Mouse (Mus musculus) embryonic stem cell, embryonic (primary cell): ENCODE measurements around the gene Mybpc2.

ENCODE experiments used
- CTCF ChIA-PET, 4 experiments: fragments of 300-600 bp in 2 of 4; fragments of 350-600 bp in 2 of 4; sonication (Branson Sonifier 250); formaldehyde crosslinking; loops; one replicate each; lab custom pipeline; 2022; ENCODE audit warnings: inconsistent platforms in 2 of 4; lab: Charles Lee
- POLR2A ChIA-PET, 4 experiments: fragments of 300-600 bp in 2 of 4; fragments of 350-600 bp in 2 of 4; sonication (Branson Sonifier 250); formaldehyde crosslinking; loops; one replicate each; lab custom pipeline; 2022; ENCODE audit warnings: antibody characterized with exemption in 4 of 4, inconsistent platforms in 1 of 4; lab: Charles Lee

Gene Mybpc2

DNA sequence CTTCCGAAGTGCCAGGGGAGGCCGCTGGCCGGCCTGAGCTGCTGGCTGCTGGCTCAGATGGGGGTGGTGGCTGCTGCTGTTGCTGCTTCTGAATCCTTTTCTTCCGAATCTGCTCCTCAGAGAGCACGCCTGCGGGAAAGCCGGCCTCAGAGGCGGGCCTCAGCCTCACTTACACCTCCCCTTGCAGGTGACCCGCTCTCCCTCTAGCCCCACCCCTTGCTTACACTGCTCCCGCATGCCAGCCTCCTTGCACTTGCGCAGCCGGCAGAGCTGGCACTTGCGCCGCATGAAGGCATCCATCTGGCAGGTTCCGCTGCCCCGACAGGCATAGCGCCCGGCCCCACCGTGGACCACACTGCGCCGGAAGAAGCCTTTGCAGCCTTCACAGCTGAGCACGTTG is 27.3 kb upstream of the Mybpc2 start:
- ChIA-PET CTCF (interaction anchor here in 3 of 4 experiments (0.5 to 1.7 kb wide), 8 partner anchors 9 to 55 kb away, joined by 3 to 6 read pairs (median 3); partner anchors contain the start of genes Emc10 (in 1 of the 3) and Fam71e1 (in 1 of the 3)), POLR2A (interaction anchor here in 2 of 4 experiments (0.9 to 4.2 kb wide), 16 partner anchors 9 to 298 kb away, joined by 3 to 23 read pairs (median 4); partner anchors contain the start of genes Atf5 (in 1 of the 2), Emc10 (in 1 of the 2), Fam71e1 (in 1 of the 2) and Il4i1 (in 1 of the 2))

DNA sequence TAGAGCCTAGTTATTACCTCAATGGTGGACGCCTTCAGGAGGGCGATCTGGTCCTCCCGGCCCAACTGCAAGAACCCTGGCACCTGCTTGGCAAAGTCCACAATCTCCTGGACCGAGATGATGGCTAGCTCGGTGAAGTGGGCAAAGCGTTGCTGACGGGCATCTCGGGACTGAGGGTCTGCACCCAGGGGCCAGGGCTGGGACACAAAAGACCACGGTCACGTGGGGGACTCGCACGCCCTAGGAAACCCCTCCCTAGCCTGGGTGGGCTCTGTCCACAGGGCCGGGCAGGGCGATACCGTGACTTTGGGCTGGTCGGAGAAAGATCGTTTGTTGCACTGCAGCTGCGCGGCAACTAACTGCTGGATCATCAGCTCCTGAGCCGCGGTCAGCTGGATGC is 26.8 kb upstream of the Mybpc2 start:
- CTCF ChIA-PET, result interaction anchor here in 3 of 4 experiments (0.8 to 1.7 kb wide), 5 partner anchors 9 to 55 kb away, joined by 3 to 6 read pairs (median 3); partner anchors contain the start of genes Emc10 (in 1 of the 3) and Fam71e1 (in 1 of the 3)
- POLR2A ChIA-PET, result interaction anchor here in 2 of 4 experiments (0.9 to 4.2 kb wide), 11 partner anchors 9 to 157 kb away, joined by 3 to 23 read pairs (median 4); partner anchors contain the start of gene Kcnc3 (in 1 of the 2)

GRCm38 (mm10) chr7:44550409-44550678 is 25.9 kb upstream of the Mybpc2 start:
- CTCF ChIA-PET, result interaction anchor here in 1 of 4 experiments (5.6 kb wide), 1 partner anchor 23 kb away, joined by 71 read pairs; no protein-coding TSS in a partner anchor

GRCm38 (mm10) chr7:44549621-44550408 is 25.4 kb upstream of the Mybpc2 start:
- ChIA-PET POLR2A (interaction anchor here in 3 of 4 experiments (0.6 to 5.3 kb wide), 9 partner anchors 11 to 267 kb away, joined by 3 to 48 read pairs (median 4); partner anchors contain the start of genes Atf5 (in 1 of the 3), Il4i1 (in 1 of the 3), Kcnc3 (in 1 of the 3) and Nup62 (in 1 of the 3)), CTCF (interaction anchor here in 2 of 4 experiments (1.4 to 5.6 kb wide), 4 partner anchors 22 to 98 kb away, joined by 4 to 71 read pairs (median 10); no protein-coding TSS in a partner anchor)

More at GRCm38 (mm10) chr7:44550409-44550678, 25.9 kb upstream of the Mybpc2 start:
- POLR2A ChIA-PET, result interaction anchor here in 2 of 4 experiments (0.6 to 5.3 kb wide), 4 partner anchors 13 to 40 kb away, joined by 3 to 48 read pairs (median 12); partner anchors contain the start of gene Kcnc3 (in 1 of the 2)

- ChIA-PET POLR2A (interaction anchor here (0.6 to 5.3 kb wide), 58 partner anchors 8 to 469 kb away, joined by 3 to 49 read pairs (median 4); partner anchors contain the start of genes Emc10 (in 3 of the 4), Fam71e1 (in 3 of the 4), Kcnc3 (in 3 of the 4) and Josd2 (in 2 of the 4)), CTCF (interaction anchor here (0.5 to 5.6 kb wide), 61 partner anchors 8 to 623 kb away, joined by 3 to 71 read pairs (median 4); partner anchors contain the start of genes Emc10 (in 2 of the 4), Fam71e1 (in 2 of the 4), Kcnc3 (in 2 of the 4) and Akt1s1 (in 1 of the 4))
Measured at GRCm38 (mm10) chr7:44548497-44549087, 24.1 kb upstream of the Mybpc2 start, which contains the start of gene Pold1. Pold1 (minus strand) TSS chr7:44548849.

DNA sequence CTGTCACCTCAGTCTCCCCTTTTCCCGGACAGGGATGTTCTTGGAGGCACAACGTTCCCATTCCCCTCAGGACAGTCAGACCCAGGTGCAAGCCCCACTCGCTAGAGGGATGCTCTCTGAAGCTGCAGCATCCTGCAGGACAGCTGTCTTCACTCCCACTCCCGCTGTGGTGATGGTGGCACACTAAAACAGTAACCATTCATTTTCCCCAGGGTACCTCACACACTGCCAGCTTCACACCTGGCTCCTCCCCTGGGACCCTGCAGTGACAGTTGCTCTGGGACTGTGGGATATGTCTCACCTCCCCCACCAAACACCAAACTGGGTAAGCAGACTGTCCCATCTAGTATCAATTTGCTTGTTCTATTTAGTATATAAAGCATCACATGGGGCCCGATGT is 23.3 kb upstream of the Mybpc2 start:
- ChIA-PET POLR2A (interaction anchor here in 3 of 4 experiments (0.5 to 5.3 kb wide), 37 partner anchors 8 to 767 kb away, joined by 3 to 49 read pairs (median 5); partner anchors contain the start of genes Kcnc3 (in 2 of the 3), Atf5 (in 1 of the 3), Emc10 (in 1 of the 3) and Fam71e1 (in 1 of the 3)), CTCF (interaction anchor here (0.8 to 5.6 kb wide), 24 partner anchors 9 to 285 kb away, joined by 3 to 71 read pairs (median 5); partner anchors contain the start of genes Kcnc3 (in 1 of the 4) and Spib (in 1 of the 4))

GRCm38 (mm10) chr7:44547041-44547440 is 22.6 kb upstream of the Mybpc2 start:
- CTCF ChIA-PET, result interaction anchor here in 3 of 4 experiments (0.6 to 5.6 kb wide), 19 partner anchors 8 to 284 kb away, joined by 3 to 71 read pairs (median 3); partner anchors contain the start of genes Kcnc3 (in 1 of the 3) and Spib (in 1 of the 3)
- POLR2A ChIA-PET, result interaction anchor here in 3 of 4 experiments (0.7 to 5.3 kb wide), 23 partner anchors 8 to 303 kb away, joined by 3 to 49 read pairs (median 5); partner anchors contain the start of genes Kcnc3 (in 2 of the 3) and Spib (in 1 of the 3)

- ChIA-PET POLR2A (interaction anchor here in 3 of 4 experiments (0.5 to 5.3 kb wide), 13 partner anchors 9 to 283 kb away, joined by 3 to 49 read pairs (median 6); partner anchors contain the start of genes Kcnc3 (in 1 of the 3) and Spib (in 1 of the 3)), CTCF (interaction anchor here in 3 of 4 experiments (0.6 to 5.6 kb wide), 16 partner anchors 11 to 283 kb away, joined by 3 to 71 read pairs (median 4); partner anchors contain the start of genes Kcnc3 (in 1 of the 3) and Spib (in 1 of the 3))
Measured at GRCm38 (mm10) chr7:44546274-44546673, 21.8 kb upstream of the Mybpc2 start.

DNA sequence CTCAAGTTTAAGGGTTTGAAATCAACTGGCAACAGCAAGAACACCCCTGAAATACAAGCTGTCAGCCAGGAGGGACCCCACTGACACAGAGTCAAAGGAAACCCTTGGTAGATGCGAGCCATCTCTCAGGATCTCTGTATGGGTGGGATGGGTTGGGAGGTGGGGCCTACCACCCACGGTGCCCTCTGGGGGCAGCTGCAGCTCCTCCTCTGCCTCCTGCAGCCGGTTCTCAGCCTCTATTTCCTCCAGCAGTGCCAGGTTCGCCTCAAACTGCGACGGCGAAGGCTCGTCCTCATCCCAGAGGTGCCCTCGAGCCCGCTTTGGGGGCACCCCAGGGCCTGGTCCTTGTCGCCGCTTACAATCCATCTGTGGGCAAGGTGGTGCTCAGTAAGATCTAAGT is 18.6 kb upstream of the Mybpc2 start:
- ChIA-PET CTCF (interaction anchor here in 3 of 4 experiments (0.6 to 2.0 kb wide), 7 partner anchors 11 to 629 kb away, joined by 3 to 7 read pairs (median 4); no protein-coding TSS in a partner anchor), POLR2A (interaction anchor here in 3 of 4 experiments (0.5 to 6.0 kb wide), 14 partner anchors 9 to 307 kb away, joined by 3 to 40 read pairs (median 4); partner anchors contain the start of genes 1700028J19Rik (in 1 of the 3) and 2410002F23Rik (in 1 of the 3))

DNA sequence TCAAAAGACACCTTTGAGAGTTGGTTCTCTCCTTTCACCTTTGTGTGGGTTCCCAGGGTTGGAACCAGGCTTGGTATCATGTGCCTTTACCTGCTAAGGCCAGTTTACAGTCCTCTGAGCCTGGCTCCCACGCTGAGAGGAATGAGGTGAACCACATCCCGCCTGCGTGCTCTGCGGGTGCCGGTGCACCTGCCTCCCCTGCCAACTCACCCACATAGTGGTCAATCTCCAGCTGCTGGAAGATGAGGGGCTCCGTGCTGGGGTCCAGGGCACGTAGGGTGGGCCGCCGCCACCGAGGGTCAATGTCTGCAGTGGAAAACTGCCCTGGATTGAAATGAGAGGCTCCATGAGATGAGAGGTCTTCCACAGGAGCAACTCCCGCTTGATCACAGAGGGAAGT is 18.1 kb upstream of the Mybpc2 start:
- ChIA-PET CTCF (interaction anchor here in 2 of 4 experiments (0.6 to 1.9 kb wide), 5 partner anchors 15 to 629 kb away, joined by 3 to 7 read pairs (median 4); no protein-coding TSS in a partner anchor), POLR2A (interaction anchor here in 3 of 4 experiments (0.5 to 6.0 kb wide), 17 partner anchors 9 to 307 kb away, joined by 3 to 40 read pairs (median 4); partner anchors contain the start of genes 1700028J19Rik (in 1 of the 3) and 2410002F23Rik (in 1 of the 3))

DNA sequence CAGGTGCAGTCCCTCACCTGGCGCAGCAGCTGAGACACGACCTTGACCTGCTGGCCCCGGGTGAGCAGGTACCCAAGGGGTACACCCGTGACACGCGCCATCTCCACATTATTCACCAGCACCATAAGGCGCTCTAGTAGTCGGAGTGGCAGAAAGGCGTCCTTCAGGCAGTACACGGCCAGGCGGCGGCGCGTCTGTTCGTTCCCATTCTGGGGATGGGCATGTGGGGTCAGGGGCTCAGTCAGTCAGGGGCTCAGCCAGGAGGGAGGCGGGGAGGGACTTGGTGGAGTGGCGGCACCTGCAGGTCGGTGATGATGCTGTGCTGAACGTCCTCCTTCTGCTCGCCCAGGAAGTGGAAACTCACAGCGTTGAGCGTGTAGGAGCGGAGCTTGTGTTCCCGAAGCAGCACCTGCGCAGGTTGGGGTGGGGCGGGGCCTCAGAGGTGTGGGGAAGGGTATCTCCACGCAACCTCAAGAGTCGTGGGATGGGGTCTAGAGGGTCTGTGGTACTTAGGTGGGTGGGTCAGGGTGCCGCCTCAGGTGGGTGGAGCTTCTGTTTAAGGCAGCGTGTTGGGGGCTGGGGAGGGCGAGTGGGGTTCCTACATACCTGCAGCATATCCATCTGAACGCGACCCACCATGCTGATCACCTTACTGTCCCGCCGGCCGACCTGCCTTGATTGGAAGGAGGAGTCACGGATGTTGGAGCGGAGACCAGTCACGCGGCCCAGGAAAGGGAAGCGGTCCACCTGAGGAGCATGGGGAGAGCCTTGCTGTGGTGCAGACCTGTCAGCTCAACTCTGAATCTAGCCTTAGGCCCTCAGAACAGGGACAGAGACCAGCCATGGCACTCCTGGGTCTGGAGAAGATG is 14.5 kb upstream of the Mybpc2 start:
- CTCF ChIA-PET, result interaction anchor here in 3 of 4 experiments (0.6 to 3.7 kb wide), 10 partner anchors 8 to 163 kb away, joined by 3 to 12 read pairs (median 4); partner anchors contain the start of gene Pold1 (in 1 of the 3)
- POLR2A ChIA-PET, result interaction anchor here in 3 of 4 experiments (0.8 to 6.0 kb wide), 11 partner anchors 9 to 32 kb away, joined by 3 to 48 read pairs (median 3); partner anchors contain the start of genes Nr1h2 (in 3 of the 3) and Pold1 (in 2 of the 3)

DNA sequence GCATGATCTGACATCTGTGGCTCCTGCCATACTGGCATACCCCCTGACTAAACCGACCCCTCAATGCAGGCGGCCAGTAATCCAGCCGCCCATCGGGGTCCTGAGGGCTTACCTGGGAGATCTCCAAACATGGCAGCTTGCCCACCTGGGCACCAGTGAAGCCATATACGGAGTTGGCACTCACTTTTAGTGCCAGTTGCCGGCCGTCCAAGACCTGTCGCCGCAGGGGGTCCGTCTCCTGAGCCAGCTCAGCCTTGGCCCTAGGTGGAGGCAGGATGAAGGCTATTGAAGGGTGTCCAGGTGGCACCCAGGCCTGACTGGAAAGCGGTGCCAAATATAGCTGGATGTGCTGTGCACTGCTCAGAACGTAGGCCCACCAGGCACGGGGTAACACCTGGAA is 13.0 kb upstream of the Mybpc2 start:
- POLR2A ChIA-PET, result interaction anchor here in 2 of 4 experiments (1.9 to 5.1 kb wide), 4 partner anchors 10 to 31 kb away, joined by 4 to 48 read pairs (median 22); partner anchors contain the start of gene Pold1 (in 2 of the 2)
- CTCF ChIA-PET, result interaction anchor here in 3 of 4 experiments (0.5 to 6.6 kb wide), 6 partner anchors 10 to 1051 kb away, joined by 3 to 43 read pairs (median 16); partner anchors contain the start of gene Pold1 (in 2 of the 3)

DNA sequence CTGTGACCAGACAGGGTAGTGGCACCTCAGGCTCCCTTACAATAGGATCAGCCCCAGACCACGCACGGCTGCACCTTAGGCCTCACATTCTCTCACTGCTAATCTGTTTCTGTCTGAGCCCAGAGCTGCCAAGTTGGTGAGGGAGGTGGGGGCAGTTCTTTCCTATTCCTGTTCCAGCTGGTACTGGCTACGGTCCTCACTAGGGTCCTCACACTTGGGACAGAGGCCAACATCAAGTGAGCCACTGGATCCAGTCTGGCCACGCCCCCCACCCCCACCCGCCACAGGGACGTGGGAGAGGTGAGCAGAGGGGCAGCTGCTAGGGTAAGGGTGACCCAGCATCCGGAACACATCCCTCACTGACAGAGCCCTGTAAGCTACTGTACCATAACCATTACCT is 12.6 kb upstream of the Mybpc2 start:
- POLR2A ChIA-PET, result interaction anchor here in 3 of 4 experiments (0.8 to 5.1 kb wide), 12 partner anchors 9 to 291 kb away, joined by 3 to 48 read pairs (median 4); partner anchors contain the start of genes Pold1 (in 2 of the 3), 1700028J19Rik (in 1 of the 3) and 2410002F23Rik (in 1 of the 3)
- CTCF ChIA-PET, result interaction anchor here in 3 of 4 experiments (0.5 to 6.6 kb wide), 8 partner anchors 10 to 855 kb away, joined by 3 to 43 read pairs (median 6); partner anchors contain the start of gene Pold1 (in 2 of the 3)

- POLR2A ChIA-PET, result interaction anchor here (0.8 to 5.1 kb wide), 18 partner anchors 9 to 290 kb away, joined by 3 to 48 read pairs (median 4); partner anchors contain the start of genes Pold1 (in 3 of the 4), 1700028J19Rik (in 1 of the 4), 2410002F23Rik (in 1 of the 4) and Nr1h2 (in 1 of the 4)
- CTCF ChIA-PET, result interaction anchor here (0.6 to 6.6 kb wide), 21 partner anchors 9 to 166 kb away, joined by 3 to 43 read pairs (median 4); partner anchors contain the start of genes Pold1 (in 2 of the 4) and Nr1h2 (in 1 of the 4)
Measured at GRCm38 (mm10) chr7:44536590-44536968, 12.1 kb upstream of the Mybpc2 start.
